ENCODE assay signal across 26 mouse cellular contexts in genomic region chr14:60709749-60710148, GRCm38 (mm10). TPM values are rescaled to one million over a fixed set of nuclear protein-coding genes. Genes with fewer than 3 reads are reported as not detected.
DNase-seq lines count a peak whose midpoint lies in the region; ATAC-seq and TF ChIP-seq lines count a peak whose summit lies in the region.
"Had no signal": no experiment of that assay in that cellular context is flagged by ENCODE, and none has a peak within 500 bp of the region (broad histone marks: within the 10 kb centered on the region; RNA-seq: fewer than 3 reads in every experiment).

No protein-coding gene starts in this region.

- H3K9ac ChIP-seq in heart, postnatal 0 days (replicated peaks; ENCODE audit: low read depth, low read length), result no peak overlapping the region; the same call in 1 of the 2 replicates
- no peak overlapping the region for H3K9ac ChIP-seq in heart, adult 2 months (ENCODE audit: low read depth, low read length)
- H3K9ac ChIP-seq in limb, embryonic 14.5 days (ENCODE audit: low read depth, low read length, severe bottlenecking), result no peak overlapping the region
- no peak overlapping the region for H3K9ac ChIP-seq in stomach, postnatal 0 days (ENCODE audit: low read length)
- H3K9ac ChIP-seq: forebrain, embryonic 12.5 days; hindbrain, embryonic 15.5 days; intestine, embryonic 15.5 days; liver, embryonic 14.5 days; neural tube, embryonic 13.5 days had no signal

- no peak overlapping the region; the same call in 1 of the 2 replicates for H3K4me2 ChIP-seq in heart, postnatal 0 days (ENCODE audit: low read depth, low read length)
- H3K4me2 ChIP-seq in limb, embryonic 14.5 days (replicated peaks; ENCODE audit: low read depth, low read length, severe bottlenecking), result no peak overlapping the region
- no peak overlapping the region for H3K4me2 ChIP-seq in stomach, postnatal 0 days (replicated peaks; ENCODE audit: low read depth)
- H3K4me2 ChIP-seq: forebrain, embryonic 12.5 days; hindbrain, embryonic 15.5 days; intestine, embryonic 15.5 days; neural tube, embryonic 13.5 days had no signal

- DNase-seq in heart, postnatal 0 days (ENCODE audit: low spot score), result no peak
- no peak for DNase-seq in heart, adult 2 months
- peak; percentile 47 for DNase-seq in induced T-regulatory cell, adult 2 months (ENCODE audit: low read depth)
- DNase-seq in limb, embryonic 14.5 days (ENCODE audit: low spot score), result no peak
- DNase-seq in thymus, postnatal 14 days, result peak; percentile 53
- DNase-seq in stomach, postnatal 0 days (ENCODE audit: low spot score), result no peak
- DNase-seq in lung, postnatal 25 days (ENCODE audit: low spot score), result no peak
- DNase-seq: adrenal gland, adult 8-10 months; cerebellum, adult 11 months; cerebellum, adult 9-11 months; kidney, adult 8-10 months; kidney, postnatal 10 days had no signal

- H3K27me3 ChIP-seq in heart, postnatal 0 days (ENCODE audit: control insufficient read depth, insufficient read depth, low read length), result no peaks in the 10 kb centered on the region
- H3K27me3 ChIP-seq in heart, adult 2 months (ENCODE audit: control insufficient read depth, insufficient read depth, low read length), result no peaks in the 10 kb centered on the region
- no peaks in the 10 kb centered on the region for H3K27me3 ChIP-seq in limb, embryonic 14.5 days (ENCODE audit: control insufficient read depth, insufficient read depth, low read length)
- H3K27me3 ChIP-seq in stomach, postnatal 0 days (ENCODE audit: control insufficient read depth, insufficient read depth, low read length), result no peaks in the 10 kb centered on the region
- H3K27me3 ChIP-seq: forebrain, embryonic 12.5 days; hindbrain, embryonic 15.5 days; intestine, embryonic 15.5 days; neural tube, embryonic 13.5 days had no signal

- intact Hi-C loops in heart, adult 2 months (cut with DNase I), result no loop called here

- ATAC-seq in heart, postnatal 0 days (ENCODE audit: insufficient read depth, low read depth), result no peak
- ATAC-seq in limb, embryonic 14.5 days (ENCODE audit: low FRiP score, low read depth), result no peak
- ATAC-seq in stomach, postnatal 0 days (ENCODE audit: low FRiP score, low TSS enrichment), result no peak
- ATAC-seq in erythroblast, adult 5-6 weeks (replicated peaks; ENCODE audit: low FRiP score, poor library complexity, severe bottlenecking), result no peak
- ATAC-seq: intestine, embryonic 15.5 days; midbrain, embryonic 16.5 days had no signal

- H3K4me1 ChIP-seq in heart, postnatal 0 days (ENCODE audit: control insufficient read depth, insufficient read depth), result peaks cover 5% of the 10 kb centered on the region
- peaks cover 1% of the 10 kb centered on the region; the same call in 1 of the 2 replicates for H3K4me1 ChIP-seq in heart, adult 2 months (ENCODE audit: control insufficient read depth, insufficient read depth, low read length)
- H3K4me1 ChIP-seq in limb, embryonic 14.5 days (ENCODE audit: control insufficient read depth, insufficient read depth, low read length), result peaks cover 28% of the 10 kb centered on the region
- H3K4me1 ChIP-seq in stomach, postnatal 0 days (replicated peaks; ENCODE audit: control insufficient read depth, insufficient read depth), result no peaks in the 10 kb centered on the region; the same call in 1 of the 2 replicates
- H3K4me1 ChIP-seq: hindbrain, embryonic 15.5 days had no signal

- 81% methylated on average over 8 of the region's 8 CpGs for WGBS in heart, postnatal 0 days
- 88% methylated on average over 8 of the region's 8 CpGs for WGBS in heart, adult 2 months
- WGBS in limb, embryonic 14.5 days, result 91% methylated on average over 8 of the region's 8 CpGs
- WGBS in stomach, postnatal 0 days, result 90% methylated on average over 8 of the region's 8 CpGs

- no peaks in the 10 kb centered on the region for H3K79me2 ChIP-seq in heart, adult 2 months (replicated peaks; ENCODE audit: control insufficient read depth, insufficient read depth, low read length)

- H3K9me3 ChIP-seq in heart, postnatal 0 days (replicated peaks; ENCODE audit: control insufficient read depth, low read length), result no peaks in the 10 kb centered on the region
- H3K9me3 ChIP-seq in limb, embryonic 14.5 days (ENCODE audit: control insufficient read depth, low read length), result no peaks in the 10 kb centered on the region
- no peaks in the 10 kb centered on the region for H3K9me3 ChIP-seq in stomach, postnatal 0 days (ENCODE audit: control insufficient read depth, low read length)
- H3K9me3 ChIP-seq: forebrain, embryonic 12.5 days; hindbrain, embryonic 15.5 days; intestine, embryonic 15.5 days; midbrain, embryonic 10.5 days; neural tube, embryonic 13.5 days had no signal

- no peak overlapping the region for H3K27ac ChIP-seq in heart, postnatal 0 days (ENCODE audit: low read depth)
- H3K27ac ChIP-seq in heart, adult 2 months, result no peak overlapping the region
- peak overlapping the region; percentile 33; the same call in 1 of the 2 replicates for H3K27ac ChIP-seq in limb, embryonic 14.5 days (replicated peaks; ENCODE audit: low read depth, low read length)
- no peak overlapping the region for H3K27ac ChIP-seq in stomach, postnatal 0 days (replicated peaks)
- H3K27ac ChIP-seq: forebrain, embryonic 12.5 days; hindbrain, embryonic 15.5 days; intestine, embryonic 15.5 days; liver, embryonic 14.5 days; neural tube, embryonic 13.5 days had no signal

- H3K4me3 ChIP-seq in heart, postnatal 0 days (ENCODE audit: low read depth, low read length), result peak overlapping the region; percentile 13; the same call in 1 of the 2 replicates
- no peak overlapping the region for H3K4me3 ChIP-seq in heart, adult 2 months
- no peak overlapping the region for H3K4me3 ChIP-seq in limb, embryonic 14.5 days (replicated peaks; ENCODE audit: low read length)
- H3K4me3 ChIP-seq in stomach, postnatal 0 days (ENCODE audit: low read depth, low read length), result no peak overlapping the region
- H3K4me3 ChIP-seq: erythroblast, embryonic 14.5 days; forebrain, embryonic 12.5 days; hindbrain, embryonic 15.5 days; intestine, embryonic 15.5 days; midbrain, embryonic 10.5 days; myocyte; neural tube, embryonic 13.5 days had no signal

- TF ChIP-seq CTCF in heart, postnatal 0 days (IDR thresholded peaks at IDR 0.05; ENCODE audit: low read depth), result no peak
- no peak for TF ChIP-seq CTCF in heart, adult 2 months (IDR thresholded peaks at IDR 0.05)
- no peak for TF ChIP-seq CTCF in stomach, postnatal 0 days (IDR thresholded peaks at IDR 0.05; ENCODE audit: low read depth)

- H3K36me3 ChIP-seq in heart, postnatal 0 days (replicated peaks; ENCODE audit: control insufficient read depth, insufficient read depth, low read length), result no peaks in the 10 kb centered on the region
- no peaks in the 10 kb centered on the region for H3K36me3 ChIP-seq in heart, adult 2 months (ENCODE audit: control insufficient read depth, insufficient read depth, low read length)
- no peaks in the 10 kb centered on the region for H3K36me3 ChIP-seq in limb, embryonic 14.5 days (ENCODE audit: control insufficient read depth, insufficient read depth, low read length)
- peaks cover 5% of the 10 kb centered on the region; the same call in 1 of the 2 replicates for H3K36me3 ChIP-seq in stomach, postnatal 0 days (ENCODE audit: control insufficient read depth, insufficient read depth, low read length)
- H3K36me3 ChIP-seq: hindbrain, embryonic 15.5 days; neural tube, embryonic 13.5 days had no signal

- no peak for TF ChIP-seq EP300 in heart, postnatal 0 days (IDR thresholded peaks at IDR 0.05; ENCODE audit: low read depth)
- TF ChIP-seq EP300 in heart, adult 2 months (IDR thresholded peaks at IDR 0.05; ENCODE audit: insufficient read depth, low read depth, low read length), result no peak
- TF ChIP-seq EP300 in stomach, postnatal 0 days (optimal IDR thresholded peaks at IDR 0.05), result no peak

- TF ChIP-seq POLR2A in heart, adult 2 months (IDR thresholded peaks at IDR 0.05; ENCODE audit: insufficient read depth, low read depth, low read length), result no peak
- no peak for TF ChIP-seq POLR2A in limb, embryonic 14.5 days (IDR thresholded peaks at IDR 0.05; ENCODE audit: borderline replicate concordance, extremely low read depth, insufficient read depth, insufficient read length)

RNA-seq across cellular contexts. Expression of gene C1qtnf9, which starts 58.2 kb away (rescaled TPM):
- 2.2 and 2.8 TPM in 2 replicates for total RNA-seq in heart, postnatal 0 days (2014; rRNA removed; ENCODE audit: low replicate concordance)
- 4.6 and 5.4 TPM in 2 replicates for polyA plus RNA-seq in heart, postnatal 0 days (2015; fragmentation: Nextera tagmentation; extraction: Ambion mirVana)
- 10 to 100 TPM; 44.0 to 45.5 TPM for total RNA-seq in heart, adult 2 months (2021)
- 27.8 and 59.4 TPM in 2 replicates for polyA plus RNA-seq in heart, adult 2 months (2012; rRNA removed)
- polyA plus RNA-seq in limb, embryonic 14.5 days (2012; rRNA removed), result 1.2 and 2.1 TPM in 2 replicates
- 0.44 and 0.78 TPM in 2 replicates for polyA plus RNA-seq in limb, embryonic 14.5 days (2014; fragmentation: Nextera tagmentation; extraction: Ambion mirVana)
- polyA plus RNA-seq in stomach, postnatal 0 days (2015; fragmentation: Nextera tagmentation; extraction: Ambion mirVana), result 3.0 and 3.1 TPM in 2 replicates
- total RNA-seq in erythroblast, adult 5-6 weeks (2015; ENCODE audit: low replicate concordance), result not detected in 2 replicates
- total RNA-seq in erythroblast, adult 5-6 weeks (2017; ENCODE audit: low replicate concordance), result not detected in 2 replicates
- total RNA-seq: common myeloid progenitor, adult 5-6 weeks; hematopoietic stem cell, adult 5-6 weeks; MEL had no signal
- polyA plus RNA-seq: C2C12; midbrain, embryonic 16.5 days; myocyte had no signal

Comparison
In these comparisons a context has a peak if more than half of its experiments do, and no peak if none do; other contexts are left out.
1. DNase-seq: peak in induced T-regulatory cell, adult 2 months (single experiment) and thymus, postnatal 14 days (single experiment); none in heart, postnatal 0 days (single experiment), heart, adult 2 months (0 of 2), limb, embryonic 14.5 days (single experiment), stomach, postnatal 0 days (single experiment) and lung, postnatal 25 days (single experiment).